Mouse (Mus musculus): ENCODE data around the gene Gsc.

Gsc gene

DNA sequence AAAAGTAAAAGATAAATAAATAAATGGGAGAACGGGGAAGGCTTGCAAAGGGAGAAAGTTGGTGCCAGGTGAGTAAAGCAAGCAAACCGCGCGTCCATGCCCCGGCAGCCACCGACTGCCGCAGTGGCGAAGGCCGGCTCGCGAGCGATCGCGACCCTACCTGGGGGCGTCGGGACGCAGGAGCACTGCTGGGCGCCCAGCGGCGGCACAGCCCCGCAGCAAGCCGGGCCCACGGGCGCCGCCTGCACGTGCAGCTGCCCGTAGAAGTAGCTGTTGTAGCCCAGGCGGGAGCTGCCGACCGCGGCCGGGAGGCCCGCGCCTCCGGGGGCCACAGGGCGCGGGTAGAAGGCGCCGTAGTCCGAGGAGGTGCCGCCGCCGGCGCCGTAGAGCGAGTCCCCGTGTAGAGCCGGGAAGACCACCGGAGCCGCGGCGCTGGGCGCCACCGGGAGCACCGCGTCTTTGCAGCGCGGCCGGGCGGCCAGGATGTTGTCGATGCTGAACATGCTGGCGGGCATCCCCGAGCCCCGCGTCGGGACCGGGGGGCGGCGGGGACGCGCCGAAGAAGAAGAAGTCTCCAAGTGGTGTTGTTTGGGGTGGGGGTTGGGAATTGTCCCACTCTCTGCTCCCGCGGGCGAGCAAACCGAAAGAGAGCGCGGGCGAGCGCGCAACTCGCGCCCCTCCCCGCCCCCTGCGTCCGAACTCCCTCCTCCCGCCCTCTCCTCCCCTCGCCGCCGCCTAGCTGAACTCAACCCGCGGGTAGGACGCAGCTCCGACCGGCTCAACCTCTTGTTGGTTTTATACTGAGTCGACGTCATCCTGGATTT is at the start of gene Gsc:
Gsc (minus strand) TSS at position 730 of the 824 bp plus-strand sequence.
- DNase-seq (ENCODE audit: low spot score in 2 of 2), result no peak

DNA sequence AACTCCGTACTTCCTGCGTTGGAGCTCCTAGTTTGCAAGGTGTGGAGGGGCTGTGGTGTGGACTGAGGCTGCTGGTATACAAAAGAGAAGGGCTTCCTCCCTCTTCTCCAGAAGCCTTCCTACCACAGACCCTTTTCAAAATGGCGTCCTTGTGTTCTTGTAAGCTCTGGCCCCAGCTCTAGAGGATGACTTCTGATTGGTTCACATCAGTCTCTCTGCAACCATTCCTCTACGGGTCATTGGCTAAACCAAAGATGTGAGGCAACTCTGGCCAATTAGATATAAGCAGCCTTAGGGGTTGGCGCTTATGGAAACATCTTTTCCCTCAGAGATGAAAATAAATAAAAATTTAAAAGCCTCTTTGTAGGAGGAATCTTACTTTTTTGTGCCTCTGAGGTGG is 46.6 kb upstream of the Gsc start:
- no peak for DNase-seq (ENCODE audit: low spot score in 2 of 2)

DNA sequence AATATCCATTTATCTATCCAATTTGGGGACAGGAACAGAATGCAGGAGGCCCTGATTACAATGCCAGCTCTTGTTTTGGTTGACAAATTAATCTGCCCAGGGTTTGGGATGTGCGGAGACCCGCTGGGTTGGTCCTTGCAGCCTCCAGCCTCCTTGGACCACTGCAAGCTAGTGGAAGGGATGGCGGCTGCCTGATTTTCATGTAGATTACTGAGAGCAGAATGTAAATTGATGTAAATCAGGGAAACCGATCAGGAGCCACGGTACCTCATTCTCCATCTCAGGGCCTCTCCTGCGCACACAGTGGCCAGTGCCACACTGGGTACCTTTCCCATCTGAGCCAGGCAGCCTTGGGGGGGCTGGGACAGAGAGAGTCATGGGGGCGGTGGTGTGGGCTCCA is 34.8 kb upstream of the Gsc start:
- no peak for DNase-seq (ENCODE audit: low spot score in 2 of 2)

DNA sequence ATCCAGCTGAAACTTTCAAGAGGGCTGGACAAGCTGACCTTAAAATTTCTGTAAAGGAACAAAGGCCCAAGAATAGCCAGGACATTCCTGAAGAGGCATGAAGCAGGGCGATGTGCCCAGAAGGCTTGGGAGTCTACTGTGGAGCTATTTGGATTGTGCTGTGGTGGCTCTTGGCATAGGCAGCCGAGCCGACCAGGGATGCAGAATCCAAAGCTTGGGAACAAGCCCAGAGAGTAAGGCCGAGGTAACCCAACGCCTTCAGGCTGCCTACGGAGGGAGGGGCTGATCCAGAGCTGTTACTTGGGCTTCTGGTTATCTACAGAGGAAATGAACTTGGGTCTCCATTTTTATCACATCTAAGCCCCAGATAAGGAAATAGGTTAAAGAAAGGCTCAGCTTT is 18.9 kb upstream of the Gsc start:
- DNase-seq (ENCODE audit: low spot score in 2 of 2), result no peak

DNA sequence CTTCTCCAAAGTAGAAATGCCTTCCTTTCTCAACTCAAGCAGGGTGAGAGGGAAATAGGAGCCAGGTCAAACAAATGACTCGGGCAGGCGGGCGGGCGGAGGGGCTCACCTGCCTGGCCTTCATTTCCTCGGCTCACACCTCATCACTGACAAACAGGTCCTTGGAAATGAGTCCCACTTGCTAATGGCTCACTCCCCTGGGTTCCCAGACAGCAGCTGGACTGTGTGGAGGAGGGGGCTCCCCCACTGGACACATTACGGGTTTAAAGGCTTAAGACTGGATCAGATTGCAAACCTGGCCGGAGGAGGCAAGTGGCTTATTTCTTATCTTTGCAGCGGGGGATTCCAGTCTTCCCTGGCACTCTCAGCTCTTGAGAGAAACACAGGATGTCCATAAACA is 13.1 kb upstream of the Gsc start:
- no peak for DNase-seq (ENCODE audit: low spot score in 2 of 2)

DNA sequence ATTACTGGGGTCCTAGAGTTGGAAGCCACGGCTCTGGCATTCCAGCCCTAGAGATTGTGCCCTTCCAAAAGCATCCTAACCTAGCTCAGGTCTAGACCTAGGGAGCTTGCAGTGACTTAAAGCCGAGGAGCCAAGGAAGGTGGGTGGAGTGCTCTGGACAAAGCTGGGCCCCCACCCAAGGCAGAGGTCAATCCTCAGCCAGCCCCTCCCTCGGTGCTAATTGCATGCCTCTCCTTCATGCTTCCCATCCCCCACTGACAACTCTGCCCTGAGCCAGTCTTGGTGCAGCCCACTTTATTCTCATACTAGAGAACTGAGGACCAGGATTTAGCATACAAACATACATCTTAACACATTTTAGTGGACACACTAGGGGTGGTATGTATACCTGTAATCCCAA is 12.0 kb upstream of the Gsc start:
- no peak for DNase-seq (ENCODE audit: low spot score in 2 of 2)

DNA sequence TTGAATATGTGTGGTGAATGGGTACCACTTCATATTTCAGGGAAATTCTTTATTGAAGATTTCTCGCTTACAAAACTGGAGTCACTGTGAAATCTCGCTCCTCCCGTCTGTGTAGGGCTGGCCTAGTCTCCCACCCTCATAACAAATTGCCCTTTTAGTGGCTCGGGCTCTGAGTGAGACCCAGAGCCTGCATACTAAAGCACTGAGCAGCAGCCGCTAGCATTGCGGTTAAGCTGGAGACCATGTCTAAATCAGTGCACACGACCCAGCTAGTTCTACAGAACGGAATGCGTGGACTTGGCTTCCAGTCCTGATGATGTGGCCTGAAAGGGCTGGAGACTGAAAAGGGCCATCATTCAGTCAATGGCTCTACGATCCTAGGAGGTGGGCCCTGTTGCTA is 7.9 kb upstream of the Gsc start:
- DNase-seq (ENCODE audit: low spot score in 2 of 2), result no peak

DNA sequence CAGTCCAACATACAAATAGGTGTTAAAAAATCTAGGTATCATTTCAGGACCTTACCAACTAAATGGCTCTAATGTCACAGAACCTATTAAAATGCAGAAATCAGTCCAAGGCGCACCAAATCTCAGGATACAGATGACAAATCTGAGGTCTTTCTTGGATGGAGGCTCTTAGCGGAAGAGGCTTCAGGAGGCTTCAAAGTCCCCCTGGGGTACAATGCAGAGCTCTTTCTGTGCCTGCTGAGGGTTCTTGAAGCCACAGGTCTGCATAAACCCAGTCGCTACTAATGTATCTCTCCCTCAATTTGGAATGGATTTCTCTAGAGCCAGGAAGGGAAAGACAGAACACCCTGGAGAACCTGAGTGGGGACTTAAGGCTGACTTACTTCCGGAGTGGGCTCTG is 5.1 kb upstream of the Gsc start:
- DNase-seq (ENCODE audit: low spot score in 2 of 2), result no peak

DNA sequence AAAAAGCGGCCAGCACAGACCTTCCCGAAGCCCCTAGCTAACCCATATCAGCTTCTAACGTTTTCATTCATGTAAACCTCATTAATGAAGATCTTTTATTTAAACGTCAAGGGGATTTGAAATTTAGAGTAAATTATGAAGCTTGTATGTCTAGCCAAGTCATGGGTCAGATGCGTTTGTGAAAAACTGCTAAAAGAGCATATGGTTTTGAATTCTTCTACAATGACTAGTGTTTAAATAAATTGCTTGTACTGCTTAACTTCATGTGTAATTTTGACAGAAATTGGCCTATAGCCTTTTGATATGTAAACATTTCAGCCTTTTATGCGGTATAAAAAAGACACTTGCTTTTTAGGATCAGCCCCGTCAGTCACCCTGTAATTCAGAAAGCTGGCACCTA is 4.4 kb upstream of the Gsc start:
- no peak for DNase-seq (ENCODE audit: low spot score in 2 of 2)

DNA sequence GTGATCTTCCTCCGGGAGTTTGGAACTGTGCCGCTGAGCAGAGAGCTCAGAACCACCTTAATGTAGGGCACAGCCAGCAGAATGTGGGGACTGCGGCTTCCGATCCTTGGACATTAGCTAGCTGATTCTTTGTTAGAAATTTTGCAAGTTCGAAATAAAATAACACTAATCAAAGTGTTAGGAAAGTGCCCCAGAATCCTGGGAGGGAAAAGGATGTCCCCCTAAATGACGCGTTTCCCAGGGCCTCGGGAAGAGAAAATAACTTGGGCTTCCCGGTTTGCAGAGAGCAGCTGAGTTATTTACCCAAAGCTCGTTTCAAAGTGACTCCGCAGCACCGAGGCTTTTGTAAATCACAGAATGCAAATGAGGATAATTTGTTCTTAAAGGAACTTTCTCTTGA is 3.9 kb upstream of the Gsc start:
- no peak for DNase-seq (ENCODE audit: low spot score in 2 of 2)

DNA sequence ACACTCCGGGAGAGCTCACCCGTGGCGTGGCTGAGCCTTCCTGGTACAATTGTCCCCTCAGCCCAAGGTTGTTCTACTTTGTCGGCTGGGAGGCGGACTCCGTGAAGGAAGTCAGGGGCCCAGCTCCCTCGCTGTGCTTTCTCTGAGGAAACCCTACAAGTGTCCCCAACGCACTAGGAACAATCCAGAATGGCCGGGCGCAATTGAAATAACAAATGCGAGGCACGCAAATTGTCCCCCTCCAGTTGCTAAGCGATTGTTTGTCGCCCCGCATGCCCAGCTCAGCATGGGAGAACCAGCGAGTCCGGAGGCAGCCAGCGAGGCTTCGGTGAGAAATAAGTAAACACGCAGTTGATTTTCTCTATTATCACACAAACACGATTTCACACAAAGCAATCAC is 2.8 kb upstream of the Gsc start:
- DNase-seq (ENCODE audit: low spot score in 2 of 2), result no peak

DNA sequence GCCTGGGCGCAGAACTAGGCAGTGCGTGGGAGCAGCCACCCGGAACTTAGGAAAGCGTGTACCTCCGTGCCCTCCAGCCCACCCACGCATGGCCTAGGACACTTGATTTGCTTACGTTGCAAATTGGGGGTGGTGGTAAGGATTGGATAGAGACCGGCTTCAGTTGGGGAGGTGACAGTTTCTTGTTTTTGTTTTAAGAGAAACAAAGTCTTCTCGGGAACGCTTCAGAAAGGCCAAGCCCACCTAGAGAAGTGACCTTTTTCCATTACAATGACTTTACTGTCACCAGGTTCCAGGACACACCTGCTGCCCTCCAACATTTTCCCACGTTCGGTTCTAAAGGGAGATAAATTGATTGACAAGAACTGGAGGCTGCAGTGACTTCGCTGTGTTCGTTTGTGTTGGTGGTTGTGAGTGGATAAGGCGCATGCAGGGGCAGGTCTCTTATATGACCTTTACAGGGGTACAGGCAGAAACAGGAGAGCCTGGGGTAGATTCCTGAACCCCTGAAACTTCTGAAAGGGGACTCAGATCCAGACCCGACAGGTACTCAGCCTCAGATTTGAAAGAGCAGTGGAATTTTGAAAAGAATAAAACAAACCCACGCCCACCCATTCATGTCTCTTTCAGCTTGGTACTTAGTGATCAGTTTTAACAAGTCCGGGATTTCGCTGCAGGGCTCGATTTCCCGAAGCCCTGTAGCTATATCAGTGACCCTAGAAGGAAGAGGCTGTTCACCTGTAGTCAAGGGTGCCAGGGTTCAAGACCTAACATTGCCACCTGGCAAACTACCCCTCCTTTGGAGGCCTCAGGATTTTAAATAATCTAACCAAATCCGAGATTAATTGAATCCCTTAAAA is 2.0 kb upstream of the Gsc start:
- DNase-seq (ENCODE audit: low spot score in 2 of 2), result no peak

DNA sequence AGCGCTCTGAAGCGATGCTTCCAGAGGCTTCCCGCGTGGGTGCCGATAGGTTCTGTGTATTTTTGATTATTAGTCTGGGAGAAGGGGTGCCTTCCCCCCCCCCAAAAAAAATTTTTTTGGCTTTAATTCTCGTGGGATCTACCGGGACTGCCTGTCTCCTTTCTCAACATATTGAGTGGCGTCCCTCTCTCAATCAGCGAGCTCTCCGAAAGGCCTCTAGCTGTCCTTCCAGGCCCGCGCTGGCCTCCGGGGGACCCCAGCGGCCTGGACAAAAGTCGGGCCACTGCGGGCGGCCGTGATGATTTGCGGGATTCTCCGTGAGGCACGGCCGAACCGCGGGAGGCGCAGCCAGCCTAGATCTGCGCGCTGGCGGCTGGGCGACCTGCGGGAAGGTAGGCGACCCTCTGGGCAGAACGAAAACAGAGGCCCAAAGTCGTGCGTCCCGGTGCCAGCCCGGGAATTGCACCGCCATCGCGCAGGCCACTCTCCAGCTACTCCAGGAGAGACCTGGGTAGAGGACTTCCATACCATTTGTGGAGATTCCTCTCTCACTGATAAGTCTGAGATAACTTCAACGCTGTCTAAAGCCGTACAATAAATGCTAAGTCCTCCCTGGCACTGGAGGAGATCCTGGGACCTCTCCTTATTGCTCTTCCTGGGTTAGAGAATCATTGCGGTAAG is 1.2 kb upstream of the Gsc start:
- DNase-seq (ENCODE audit: low spot score in 2 of 2), result no peak

DNA sequence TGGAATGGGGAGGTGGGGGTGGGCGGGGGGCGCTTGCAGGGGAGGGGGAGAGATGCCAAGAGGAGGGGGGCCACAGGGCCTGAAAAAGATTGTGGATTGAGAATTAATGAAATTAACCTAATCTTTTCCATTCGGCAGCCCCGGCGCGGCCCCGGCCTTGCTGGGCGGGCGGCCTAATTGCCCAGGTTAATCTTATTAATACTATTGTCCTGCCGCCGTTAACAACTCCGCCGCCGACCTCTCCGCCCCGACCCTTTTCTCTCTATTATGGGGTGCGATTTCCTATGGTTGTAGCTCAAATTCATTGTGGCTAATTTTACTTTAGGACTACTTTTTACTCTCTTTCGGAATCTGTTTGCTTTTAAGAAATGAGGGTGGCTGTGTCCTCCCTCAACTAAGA is 362 bp upstream of the Gsc start:
- no peak for DNase-seq (ENCODE audit: low spot score in 2 of 2)

DNA sequence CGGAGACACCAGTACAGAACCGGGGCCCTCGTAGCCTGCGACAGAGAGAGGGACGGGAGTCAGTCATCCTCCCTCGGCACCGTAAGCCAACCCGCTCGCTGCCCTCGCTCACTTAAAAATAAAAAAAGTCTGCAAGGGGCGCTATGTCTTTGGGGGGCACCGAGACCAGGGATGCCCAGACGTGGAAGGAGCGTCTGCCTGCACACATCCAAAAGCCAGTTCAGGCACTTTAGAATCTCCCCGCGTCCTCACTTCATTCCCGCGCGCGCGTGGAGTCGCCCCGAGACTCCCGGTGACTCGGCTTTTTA is 958 bp downstream of the Gsc start:
- DNase-seq (ENCODE audit: low spot score in 2 of 2), result no peak

DNA sequence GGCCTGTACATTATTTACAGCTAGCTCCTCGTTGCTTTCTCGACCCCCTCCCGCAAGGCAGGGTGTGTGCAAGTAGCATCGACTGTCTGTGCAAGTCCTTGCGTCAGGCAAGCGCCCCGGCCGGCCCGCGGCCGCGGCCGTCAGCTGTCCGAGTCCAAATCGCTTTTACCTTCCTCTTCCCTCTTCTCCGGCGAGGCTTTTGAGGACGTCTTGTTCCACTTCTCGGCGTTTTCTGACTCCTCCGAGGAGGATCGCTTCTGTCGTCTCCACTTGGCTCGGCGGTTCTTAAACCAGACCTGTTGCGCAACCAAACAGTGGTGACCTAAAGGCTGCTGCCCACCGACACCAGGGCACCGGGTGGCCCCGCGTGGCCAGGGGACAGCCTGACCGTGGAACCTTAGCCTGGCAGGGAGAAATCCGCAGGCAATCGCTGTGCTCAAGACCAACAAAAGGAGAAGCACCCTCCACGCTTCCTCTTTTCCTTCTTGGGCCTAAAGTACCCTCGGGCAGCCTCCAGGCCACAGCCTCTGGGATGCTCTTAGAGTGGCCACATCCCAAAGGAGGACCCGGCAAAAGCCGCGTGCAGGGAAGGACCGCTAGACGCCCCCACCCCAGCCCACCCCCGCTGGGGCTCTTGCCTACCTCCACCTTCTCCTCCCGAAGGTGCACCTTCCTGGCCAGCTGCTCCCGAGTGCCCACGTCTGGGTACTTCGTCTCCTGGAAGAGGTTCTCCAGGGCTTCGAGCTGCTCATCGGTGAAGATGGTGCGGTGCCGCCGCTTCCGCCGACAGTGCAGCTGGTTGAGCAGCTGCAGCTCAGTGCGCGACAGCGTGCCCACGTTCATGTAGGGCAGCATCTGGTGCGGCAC is 1.5 kb downstream of the Gsc start:
- DNase-seq (ENCODE audit: low spot score in 2 of 2), result no peak

DNA sequence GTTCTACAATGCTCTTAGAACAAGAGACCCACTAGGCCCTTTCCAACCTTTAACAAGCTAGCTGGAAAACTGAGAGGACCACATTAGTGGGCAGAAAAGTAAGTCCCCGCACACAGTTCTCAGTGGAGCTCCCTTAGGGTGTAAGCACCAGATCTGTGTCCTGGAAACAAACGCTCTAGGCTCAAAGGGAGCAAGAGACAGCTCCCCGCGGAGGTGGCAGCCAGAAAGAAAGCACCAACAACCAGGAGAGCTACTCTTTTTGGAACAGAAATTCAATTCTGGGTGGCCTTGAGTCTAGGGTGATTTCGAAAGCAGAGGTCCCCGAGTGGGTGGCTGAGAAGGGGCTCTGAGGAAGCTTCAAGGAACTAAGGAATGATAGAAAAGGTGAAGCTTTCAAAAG is 2.5 kb downstream of the Gsc start:
- DNase-seq (ENCODE audit: low spot score in 2 of 2), result no peak

DNA sequence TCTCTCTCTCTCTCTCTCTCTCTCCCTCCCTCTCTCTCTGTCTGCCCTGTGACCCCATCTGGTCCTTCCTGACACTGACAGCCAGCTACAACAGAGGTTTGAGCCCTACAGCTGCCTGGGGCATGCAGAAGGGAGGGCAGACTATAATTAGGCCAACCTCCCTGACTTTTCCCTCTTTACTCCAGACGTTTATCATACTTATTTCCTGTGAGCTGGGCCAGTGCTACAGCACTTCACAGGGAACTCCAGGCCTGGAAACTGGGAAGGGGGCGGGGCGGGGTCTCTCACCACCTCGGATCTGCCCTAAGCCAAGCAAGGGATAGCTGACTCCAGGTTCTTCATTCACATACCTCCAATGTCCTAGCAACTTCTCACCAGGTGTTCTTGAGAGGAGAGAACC is 4.3 kb downstream of the Gsc start:
- no peak for DNase-seq (ENCODE audit: low spot score in 2 of 2)

DNA sequence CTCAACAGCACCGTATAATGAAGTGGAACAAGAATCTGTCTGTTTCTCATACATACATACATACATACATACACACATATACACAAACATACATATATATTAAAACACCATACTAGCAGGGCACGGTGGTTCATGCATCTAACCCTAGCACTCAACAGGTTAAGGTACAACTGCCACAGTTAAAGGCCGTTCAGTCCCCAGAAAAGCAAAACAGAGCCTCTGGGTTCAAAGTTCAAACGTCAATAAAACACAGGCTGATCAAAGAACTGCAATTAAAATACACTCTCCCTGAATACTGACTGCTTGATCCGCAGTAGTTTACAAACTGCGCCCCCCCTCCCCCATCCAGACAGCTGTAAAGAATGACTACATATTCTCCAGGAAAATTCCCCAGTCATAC is 5.8 kb downstream of the Gsc start:
- no peak for DNase-seq (ENCODE audit: low spot score in 2 of 2)

DNA sequence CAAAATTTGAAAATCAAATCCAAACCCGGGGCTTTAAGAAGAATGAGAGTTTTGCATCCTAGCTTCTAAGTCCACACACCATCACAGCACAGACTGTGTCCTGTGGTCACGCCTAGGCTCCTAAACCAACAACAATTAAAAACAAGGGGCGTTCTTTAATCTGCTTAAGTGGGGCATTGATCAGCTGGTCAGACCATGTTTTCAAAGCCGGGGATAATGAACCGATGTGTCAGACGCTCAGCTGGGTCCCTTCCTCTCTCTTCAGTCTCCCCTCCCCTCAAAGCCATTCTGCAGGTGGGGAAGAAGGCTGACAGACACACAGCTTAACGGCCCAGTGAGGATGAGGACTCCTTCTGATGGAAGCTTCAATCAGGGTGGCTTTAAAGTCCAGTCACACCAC is 6.2 kb downstream of the Gsc start:
- no peak for DNase-seq (ENCODE audit: low spot score in 2 of 2)

DNA sequence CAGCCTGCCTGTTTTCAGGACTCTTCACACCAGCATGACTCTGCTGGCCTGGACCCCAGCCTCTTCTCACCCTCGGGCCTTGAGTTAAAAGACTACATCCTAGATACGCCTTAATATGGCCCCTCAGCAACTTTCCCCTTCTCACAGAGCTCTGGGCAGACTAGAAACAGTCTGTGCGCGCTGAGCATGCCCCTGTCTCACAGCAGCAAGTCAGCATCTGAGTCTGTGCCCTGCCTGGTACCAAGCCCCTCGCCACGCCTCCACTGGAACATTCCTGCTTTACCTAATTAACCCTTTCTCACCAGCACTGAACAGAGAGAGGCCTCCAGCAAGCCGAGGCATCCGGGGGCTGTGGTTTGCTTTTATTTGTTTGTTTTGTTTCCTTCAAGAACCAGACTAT is 11.8 kb downstream of the Gsc start:
- no peak for DNase-seq (ENCODE audit: low spot score in 2 of 2)

DNA sequence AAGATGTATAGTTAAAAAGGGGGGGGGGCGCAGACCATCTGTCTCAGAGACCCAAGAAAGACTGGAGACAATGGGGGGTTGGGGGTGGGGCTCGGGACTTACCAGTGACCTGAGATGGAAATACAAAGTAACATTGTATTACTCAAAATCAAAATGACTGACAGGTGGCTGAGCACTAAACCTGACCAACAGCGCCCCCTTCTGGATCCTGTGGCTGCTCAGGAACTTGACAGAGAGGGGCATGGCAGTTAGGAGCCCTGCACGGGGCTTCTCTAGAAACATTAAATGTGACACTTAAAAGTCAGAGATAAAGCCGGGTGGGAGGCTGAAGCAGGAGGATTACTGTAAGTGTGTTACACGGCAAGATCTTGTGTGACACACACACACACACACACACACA is 13.8 kb downstream of the Gsc start:
- DNase-seq (ENCODE audit: low spot score in 2 of 2), result no peak

All from spleen, postnatal 10 days (tissue).